Mouse (Mus musculus): ENCODE results near the gene Ugt1a10. TPM values are rescaled to one million over a fixed set of nuclear protein-coding genes. Genes with fewer than 3 reads are reported as not detected.
"Not testable (repeated sequence)": the region's sequence is repeated elsewhere in the genome, so short reads cannot be mapped to it uniquely, and the experiment has no call there.

The Ugt1a10 gene
- polyA plus RNA-seq, 1 experiment from 2014 or later = not detected

GRCm38 (mm10) chr1:88135229-88135904 lies 80.2 kb downstream of the Ugt1a10 start:
- H3K9me3 ChIP-seq (replicated peaks); H3K27me3 ChIP-seq (ENCODE audit: low read depth, poor library complexity, severe bottlenecking); DNase-seq (ENCODE audit: low spot score); H3K4me1 ChIP-seq; H3K27ac ChIP-seq; H3K36me3 ChIP-seq; H3K4me3 ChIP-seq: not testable (repeated sequence)
- 97% methylated on average over 6 of the region's 6 CpGs for WGBS

GRCm38 (mm10) chr1:88136646-88137045 lies 81.5 kb downstream of the Ugt1a10 start:
- Histone ChIP-seq H3K4me1 (peaks cover 6% of the 10 kb centered on the region; the same call in 1 of the 2 replicates), H3K9me3 (replicated peaks) (no peaks in the 10 kb centered on the region), H3K27me3 (ENCODE audit: low read depth, poor library complexity, severe bottlenecking) (no peaks in the 10 kb centered on the region), H3K4me3 (no peak overlapping the region), H3K36me3 (no peaks in the 10 kb centered on the region), H3K27ac (no peak overlapping the region)
- 86% methylated on average over 2 of the region's 2 CpGs for WGBS
- no peak for DNase-seq (ENCODE audit: low spot score)

GRCm38 (mm10) chr1:88137264-88137663 lies 82.1 kb downstream of the Ugt1a10 start:
- Histone ChIP-seq H3K27me3 (ENCODE audit: low read depth, poor library complexity, severe bottlenecking) (no peaks in the 10 kb centered on the region), H3K36me3 (no peaks in the 10 kb centered on the region), H3K4me1 (peaks cover 6% of the 10 kb centered on the region; the same call in 1 of the 2 replicates), H3K9me3 (replicated peaks) (no peaks in the 10 kb centered on the region), H3K4me3 (no peak overlapping the region), H3K27ac (no peak overlapping the region)
- 92% methylated on average over 3 of the region's 3 CpGs for WGBS
- DNase-seq (ENCODE audit: low spot score) = no peak

- no peaks in the 10 kb centered on the region for H3K27me3 ChIP-seq (ENCODE audit: low read depth, poor library complexity, severe bottlenecking)
- H3K4me3 ChIP-seq = no peak overlapping the region
- DNase-seq (ENCODE audit: low spot score) = no peak
- no peak overlapping the region for H3K27ac ChIP-seq
- no peaks in the 10 kb centered on the region for H3K36me3 ChIP-seq
- peaks cover 6% of the 10 kb centered on the region; the same call in 1 of the 2 replicates for H3K4me1 ChIP-seq
- H3K9me3 ChIP-seq (replicated peaks) = no peaks in the 10 kb centered on the region
- WGBS = 94% methylated on average over 1 of the region's 1 CpGs
These were observed 83.0 kb downstream of the Ugt1a10 start for GRCm38 (mm10) chr1:88138145-88138544.

- H3K9me3 ChIP-seq (replicated peaks); DNase-seq (ENCODE audit: low spot score); H3K4me3 ChIP-seq; H3K27me3 ChIP-seq (ENCODE audit: low read depth, poor library complexity, severe bottlenecking); H3K4me1 ChIP-seq; H3K36me3 ChIP-seq; H3K27ac ChIP-seq: not testable (repeated sequence)
- 85% methylated on average over 1 of the region's 1 CpGs for WGBS
These were observed 85.3 kb downstream of the Ugt1a10 start for GRCm38 (mm10) chr1:88140492-88140891.

- not testable (repeated sequence) for H3K36me3 ChIP-seq; H3K9me3 ChIP-seq (replicated peaks); H3K4me3 ChIP-seq; H3K27me3 ChIP-seq (ENCODE audit: low read depth, poor library complexity, severe bottlenecking); H3K27ac ChIP-seq; H3K4me1 ChIP-seq
- DNase-seq (ENCODE audit: low spot score) = peak; percentile 45
- 4% methylated on average over 5 of the region's 5 CpGs for WGBS
These were observed 88.9 kb downstream of the Ugt1a10 start for GRCm38 (mm10) chr1:88143966-88144675.

- not testable (repeated sequence) for H3K27me3 ChIP-seq (ENCODE audit: low read depth, poor library complexity, severe bottlenecking); H3K27ac ChIP-seq; H3K9me3 ChIP-seq (replicated peaks); DNase-seq (ENCODE audit: low spot score); H3K4me3 ChIP-seq; H3K4me1 ChIP-seq; H3K36me3 ChIP-seq
- 54% methylated on average over 2 of the region's 2 CpGs for WGBS
These were observed 90.1 kb downstream of the Ugt1a10 start for GRCm38 (mm10) chr1:88145278-88145677.

GRCm38 (mm10) chr1:88150133-88150532 lies 94.9 kb downstream of the Ugt1a10 start:
- not testable (repeated sequence) for H3K4me1 ChIP-seq; DNase-seq (ENCODE audit: low spot score); H3K9me3 ChIP-seq (replicated peaks); H3K36me3 ChIP-seq; H3K27me3 ChIP-seq (ENCODE audit: low read depth, poor library complexity, severe bottlenecking); H3K4me3 ChIP-seq; H3K27ac ChIP-seq
- WGBS = 81% methylated on average over 2 of the region's 2 CpGs

- no peaks in the 10 kb centered on the region for H3K4me1 ChIP-seq
- H3K4me3 ChIP-seq = no peak overlapping the region
- no peak overlapping the region for H3K27ac ChIP-seq
- no peak for DNase-seq (ENCODE audit: low spot score)
- H3K36me3 ChIP-seq = no peaks in the 10 kb centered on the region
- WGBS = 88% methylated on average over 2 of the region's 2 CpGs
- H3K9me3 ChIP-seq (replicated peaks) = no peaks in the 10 kb centered on the region
- H3K27me3 ChIP-seq (ENCODE audit: low read depth, poor library complexity, severe bottlenecking) = no peaks in the 10 kb centered on the region
These were observed 103.2 kb downstream of the Ugt1a10 start for GRCm38 (mm10) chr1:88158430-88158829.

- Histone ChIP-seq H3K27ac (no peak within 1 kb of the TSS), H3K27me3 (ENCODE audit: low read depth, poor library complexity, severe bottlenecking) (no peaks in the 10 kb centered on the region), H3K36me3 (no peaks in the 10 kb centered on the region), H3K4me3 (no peak within 1 kb of the TSS), H3K4me1 (no peaks in the 10 kb centered on the region), H3K9me3 (replicated peaks) (no peaks in the 10 kb centered on the region)
- 82% methylated on average over 5 of the region's 5 CpGs for WGBS
- no peak for DNase-seq (ENCODE audit: low spot score)
These were observed 110.5 kb downstream of the Ugt1a10 start, which contains the start of gene Ugt1a5 for GRCm38 (mm10) chr1:88165711-88166110. Gene Ugt1a5, plus strand, starts transcription at chr1:88166012.

- 75% methylated on average over 7 of the region's 7 CpGs for WGBS
- H3K4me1 ChIP-seq; DNase-seq (ENCODE audit: low spot score); H3K36me3 ChIP-seq; H3K9me3 ChIP-seq (replicated peaks); H3K4me3 ChIP-seq; H3K27me3 ChIP-seq (ENCODE audit: low read depth, poor library complexity, severe bottlenecking); H3K27ac ChIP-seq: not testable (repeated sequence)
These were observed 117.0 kb downstream of the Ugt1a10 start for GRCm38 (mm10) chr1:88172190-88172589.

GRCm38 (mm10) chr1:88179657-88180056 lies 124.5 kb downstream of the Ugt1a10 start:
- Histone ChIP-seq H3K4me1 (no peaks in the 10 kb centered on the region), H3K4me3 (no peak overlapping the region), H3K27ac (no peak overlapping the region), H3K36me3 (no peaks in the 10 kb centered on the region), H3K9me3 (replicated peaks) (peaks cover 9% of the 10 kb centered on the region), H3K27me3 (ENCODE audit: low read depth, poor library complexity, severe bottlenecking) (no peaks in the 10 kb centered on the region)
- WGBS = 89% methylated on average over 1 of the region's 1 CpGs
- DNase-seq (ENCODE audit: low spot score) = no peak

- H3K36me3 ChIP-seq = no peaks in the 10 kb centered on the region
- no peak for DNase-seq (ENCODE audit: low spot score)
- 89% methylated on average over 5 of the region's 5 CpGs for WGBS
- no peaks in the 10 kb centered on the region for H3K27me3 ChIP-seq (ENCODE audit: low read depth, poor library complexity, severe bottlenecking)
- H3K9me3 ChIP-seq (replicated peaks) = no peaks in the 10 kb centered on the region
- no peak overlapping the region for H3K27ac ChIP-seq
- H3K4me1 ChIP-seq = no peaks in the 10 kb centered on the region
- H3K4me3 ChIP-seq = no peak overlapping the region
These were observed 131.2 kb downstream of the Ugt1a10 start for GRCm38 (mm10) chr1:88186325-88186935.
